Mouse (Mus musculus) v-Abl transformed pro-B cells (cell line): ENCODE measurements around the gene Ccdc185.

Source experiments
- in situ Hi-C, 2 experiments: fragments of 400-800 bp; cut with MboI; formaldehyde crosslinking; loops; one replicate each; pipeline ENCODE4 v1.15.1; 2025; ENCODE audit not compliant: unreplicated experiment in 2 of 2

The Ccdc185 gene

GRCm38 (mm10) chr1:182749080-182749479 lies at the start of gene Ccdc185:
Gene Ccdc185 (minus strand): TSS chr1:182749180.
- in situ Hi-C loops = no loop called here

GRCm38 (mm10) chr1:182797048-182797447 lies 48.1 kb upstream of the Ccdc185 start:
- in situ Hi-C loops = no loop called here

- in situ Hi-C loops = no loop called here
Observed at GRCm38 (mm10) chr1:182794628-182795027, 45.6 kb upstream of the Ccdc185 start.

GRCm38 (mm10) chr1:182794221-182794620 lies 45.2 kb upstream of the Ccdc185 start:
- in situ Hi-C loops = no loop called here

GRCm38 (mm10) chr1:182792521-182793071 lies 43.6 kb upstream of the Ccdc185 start:
- in situ Hi-C loops = no loop called here

- in situ Hi-C loops = no loop called here
Observed at GRCm38 (mm10) chr1:182788896-182789295, 39.9 kb upstream of the Ccdc185 start.

GRCm38 (mm10) chr1:182787030-182787429 lies 38.0 kb upstream of the Ccdc185 start:
- in situ Hi-C loops = no loop called here

- in situ Hi-C loops = no loop called here
Observed at GRCm38 (mm10) chr1:182785504-182785903, 36.5 kb upstream of the Ccdc185 start.

GRCm38 (mm10) chr1:182784784-182785183 lies 35.8 kb upstream of the Ccdc185 start:
- in situ Hi-C loops = no loop called here

GRCm38 (mm10) chr1:182783774-182784173 lies 34.8 kb upstream of the Ccdc185 start:
- in situ Hi-C loops = no loop called here

- in situ Hi-C loops = no loop called here
Observed at GRCm38 (mm10) chr1:182779024-182779520, 30.1 kb upstream of the Ccdc185 start.

- in situ Hi-C loops = no loop called here
Observed at GRCm38 (mm10) chr1:182778225-182778624, 29.2 kb upstream of the Ccdc185 start.

- in situ Hi-C loops = no loop called here
Observed at GRCm38 (mm10) chr1:182776749-182777410, 27.9 kb upstream of the Ccdc185 start.

GRCm38 (mm10) chr1:182775576-182775975 lies 26.6 kb upstream of the Ccdc185 start:
- in situ Hi-C loops = no loop called here

- in situ Hi-C loops = no loop called here
Observed at GRCm38 (mm10) chr1:182764541-182765281, 15.7 kb upstream of the Ccdc185 start.

- in situ Hi-C loops = no loop called here
Observed at GRCm38 (mm10) chr1:182763716-182764461, 14.9 kb upstream of the Ccdc185 start, which contains the start of gene Susd4. Gene Susd4 (plus strand): TSS chr1:182763860.

- in situ Hi-C loops = no loop called here
Observed at GRCm38 (mm10) chr1:182763191-182763715, 14.3 kb upstream of the Ccdc185 start.

GRCm38 (mm10) chr1:182758783-182759182 lies 9.8 kb upstream of the Ccdc185 start:
- in situ Hi-C loops = no loop called here

GRCm38 (mm10) chr1:182754865-182755264 lies 5.9 kb upstream of the Ccdc185 start:
- in situ Hi-C loops = no loop called here

- in situ Hi-C loops = no loop called here
Observed at GRCm38 (mm10) chr1:182753694-182754093, 4.7 kb upstream of the Ccdc185 start.

GRCm38 (mm10) chr1:182751301-182751700 lies 2.3 kb upstream of the Ccdc185 start:
- in situ Hi-C loops = no loop called here
